Mouse (Mus musculus) thymus, postnatal 10 days (tissue): Measurements from ENCODE around the gene Gpr176.

ENCODE experiments used
- DNase-seq, 2 experiments: peaks; one replicate each; pipeline ENCODE4 v3.0.0; 2021; ENCODE audit warnings: low spot score in 2 of 2

Gene Gpr176

GRCm38 (mm10) chr2:118236196-118236595 is 137.0 kb downstream of the Gpr176 start:
- DNase-seq: no peak

GRCm38 (mm10) chr2:118235614-118236013 is 137.6 kb downstream of the Gpr176 start:
- DNase-seq: no peak

GRCm38 (mm10) chr2:118230544-118230943 is 142.7 kb downstream of the Gpr176 start:
- no peak for DNase-seq

GRCm38 (mm10) chr2:118228486-118229079 is 144.6 kb downstream of the Gpr176 start:
- no peak for DNase-seq
